Mouse (Mus musculus) spleen, postnatal 0 days (tissue): ENCODE data around the gene Tdg. TPM values are rescaled to one million over a fixed set of nuclear protein-coding genes. Genes with fewer than 3 reads are reported as not detected.

ENCODE experiments used
- polyA plus RNA-seq: library from polyadenylated mRNA; unstranded; fragments of >200 nt; fragmentation: Nextera tagmentation; extraction: Ambion mirVana; gene quantifications from 2 replicates; pipeline ENCODE4 v1.2.1, GENCODE M21; 2015

Tdg gene
- polyA plus RNA-seq = 44.5 and 44.8 TPM in 2 replicates

DNA sequence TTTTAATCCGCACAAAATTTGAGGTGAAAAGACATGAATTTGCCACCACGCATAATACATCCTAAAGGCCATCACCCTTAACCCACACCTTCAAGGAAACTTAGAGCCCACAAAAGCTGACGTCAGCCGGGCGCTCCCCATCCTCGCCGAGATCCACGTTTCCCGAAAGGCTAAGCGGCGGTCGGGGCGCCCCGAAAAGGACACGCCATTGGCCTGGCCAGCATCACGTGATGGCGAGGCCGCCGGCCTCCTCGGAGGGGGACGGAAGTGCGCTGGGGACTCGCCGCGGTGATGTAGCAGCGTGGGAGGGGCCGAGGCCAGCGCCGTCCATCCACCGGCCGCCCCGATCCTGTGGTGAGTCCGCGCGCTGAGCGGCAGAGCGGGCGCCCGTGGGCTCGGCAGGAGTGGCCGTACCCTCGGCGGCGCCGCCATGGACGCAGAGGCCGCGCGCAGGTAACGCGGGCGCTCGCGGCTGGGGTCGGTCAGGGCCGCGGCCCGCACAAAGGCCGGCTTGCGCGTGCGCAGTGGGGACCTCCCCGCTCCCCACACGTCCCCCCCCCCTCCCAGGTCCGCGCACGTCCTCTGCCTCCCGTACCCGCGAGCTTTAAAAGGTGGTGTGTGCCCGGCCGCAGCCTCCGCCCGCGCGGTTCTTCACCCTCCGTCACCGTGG, at the start of gene Tdg:
TSS of gene Tdg (plus strand) at position 243 of the 670 bp plus-strand sequence.

DNA sequence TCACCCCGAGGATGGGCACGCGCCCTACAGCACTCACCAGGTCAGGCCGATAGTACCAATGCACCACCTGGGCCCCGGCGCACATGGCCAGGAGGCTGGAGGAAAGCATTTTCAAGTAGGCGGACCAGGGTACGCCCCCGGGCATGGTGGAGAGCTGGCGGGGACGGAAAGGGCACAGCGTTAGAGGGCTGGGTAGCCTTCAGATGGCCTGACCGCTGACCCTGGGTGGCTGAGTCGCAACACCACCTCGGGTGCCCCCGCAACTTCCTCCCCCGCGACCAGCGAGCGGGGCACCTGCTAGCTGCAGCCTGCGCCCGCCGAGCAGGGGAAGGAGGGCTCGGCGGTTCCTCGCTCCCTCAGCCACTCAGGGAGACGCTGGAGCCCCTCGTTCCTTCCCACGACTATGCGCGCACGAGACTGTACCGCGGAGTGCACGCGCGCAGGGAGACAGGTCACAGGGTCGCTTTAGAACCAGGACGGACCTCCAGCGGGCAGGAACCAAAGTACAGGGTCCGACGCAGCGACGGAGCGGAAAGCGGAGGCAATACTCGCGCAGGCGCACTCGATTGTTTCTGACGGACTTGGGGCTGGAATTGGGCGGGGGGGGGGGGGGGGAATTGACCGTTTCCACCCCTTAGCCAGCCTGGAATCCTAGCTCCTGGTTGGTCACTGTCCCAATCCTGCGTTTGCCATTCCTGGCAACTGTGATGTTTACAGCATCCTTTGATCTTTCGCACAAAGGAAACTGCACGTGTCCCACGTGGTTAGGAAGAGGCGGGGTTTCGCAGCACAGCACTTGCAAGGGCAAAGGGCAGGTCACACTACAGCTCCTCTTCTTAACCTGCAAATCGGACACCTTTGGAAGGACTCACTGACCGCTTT, 6.7 kb upstream of the Tdg start, which contains the start of gene 1190007I07Rik:
TSS of gene 1190007I07Rik (minus strand) at position 558 of the 882 bp plus-strand sequence.

GRCm38 (mm10) chr10:82690494-82690893, 60.9 kb downstream of the Tdg start, which contains the start of gene Glt8d2:
Glt8d2 (minus strand) TSS chr10:82690650.

GRCm38 (mm10) chr10:82695956-82696355, 66.3 kb downstream of the Tdg start, which contains the start of gene Hcfc2:
Hcfc2 (plus strand) TSS chr10:82696160.

Other genes with a start within 250 kb of the Tdg start
- not detected in 2 replicates for gene Gm1553, start 137.2 kb upstream of the Tdg start, polyA plus RNA-seq
- 38.2 and 50.5 TPM in 2 replicates for gene 1190007I07Rik, start 6.6 kb upstream of the Tdg start, polyA plus RNA-seq
- gene Glt8d2, start 60.8 kb downstream of the Tdg start, polyA plus RNA-seq = 0.77 and 1.4 TPM in 2 replicates
- gene Hcfc2, start 66.3 kb downstream of the Tdg start, polyA plus RNA-seq = 15.6 and 18.7 TPM in 2 replicates
- gene Nfyb, start 134.3 kb downstream of the Tdg start, polyA plus RNA-seq = 37.0 and 42.9 TPM in 2 replicates
- gene Txnrd1, start 204.1 kb downstream of the Tdg start, polyA plus RNA-seq = 34.6 and 35.5 TPM in 2 replicates
- gene Eid3, start 236.8 kb downstream of the Tdg start, polyA plus RNA-seq = 0.12 and 0.16 TPM in 2 replicates